Mouse (Mus musculus) Patski (cell line): Measurements from ENCODE around the gene Sh3bp4. TPM values are rescaled to one million over a fixed set of nuclear protein-coding genes. Genes with fewer than 3 reads are reported as not detected.

Experiments
- ATAC-seq: fragments of 100-300 bp; one replicate; pipeline ENCODE4 v1.8.0; 2021
- CTCF ChIA-PET: fragments of 350-600 bp; sonication (Branson Sonifier 250); formaldehyde crosslinking; loops from one replicate; lab custom pipeline; 2022; ENCODE audit warnings: inconsistent platforms; lab: Charles Lee
- POLR2A ChIA-PET: fragments of 350-600 bp; sonication (Branson Sonifier 250); formaldehyde crosslinking; loops from one replicate; lab custom pipeline; 2022; ENCODE audit warnings: antibody characterized with exemption, inconsistent platforms; lab: Charles Lee
- DNase-seq: peaks from one replicate; pipeline ENCODE4 v3.0.0-alpha.2; 2011; ENCODE audit warnings: low read depth, low spot score
- H3K27me3 ChIP-seq: fragments of 371-371 bp; one replicate; pipeline ENCODE4 v1.5.1; 2021
- CTCF ChIP-seq: fragments of 100-300 bp; IDR thresholded peaks from one replicate; pipeline ENCODE4 v1.5.1; 2021
- in situ Hi-C: fragments of 300-500 bp; cut with MboI; formaldehyde crosslinking; loops from 3 replicates; pipeline ENCODE4 v1.11.1; 2018; ENCODE audit warnings: low pct_unique_long_range_greater_than_20kb, mixed read lengths
- polyA plus RNA-seq: library from polyadenylated mRNA; unstranded; gene quantifications from one replicate; pipeline ENCODE4 v1.2.3, GENCODE M21; 2021

Sh3bp4 gene
- polyA plus RNA-seq, 1 experiment from 2014 or later, result 87.8 TPM

DNA sequence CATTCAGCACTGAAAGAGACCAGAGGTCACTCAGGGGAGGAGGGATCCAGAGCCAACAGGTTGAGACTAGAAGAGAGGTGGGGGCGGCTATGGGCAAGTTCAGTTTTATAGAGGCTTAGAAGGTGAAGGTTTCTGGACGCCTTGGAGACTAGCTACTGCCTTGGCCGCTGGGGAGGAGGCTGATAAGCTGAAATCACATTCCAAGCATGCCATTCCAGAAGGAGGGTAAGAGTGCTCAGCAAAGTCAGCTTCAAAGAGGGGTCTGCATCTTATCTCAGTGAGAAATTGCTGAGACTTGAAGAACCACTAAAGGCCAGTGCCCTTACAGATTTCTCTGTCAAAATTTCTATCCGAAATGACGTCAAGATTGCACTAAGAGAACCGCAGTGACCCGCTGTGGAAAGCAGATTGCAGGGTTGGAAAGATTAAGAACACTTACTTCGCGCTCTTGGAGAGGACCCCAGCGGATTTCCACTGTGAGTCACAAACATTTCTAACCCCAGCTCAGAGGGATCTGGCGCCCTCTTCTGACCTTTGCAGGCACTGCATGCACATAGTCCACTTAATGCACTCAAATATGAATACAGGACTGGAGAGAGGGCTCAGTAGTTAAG is 121.0 kb downstream of the Sh3bp4 start:
- H3K27me3 ChIP-seq, result no peaks in the 10 kb centered on the region
- in situ Hi-C loops, result loop anchor here (5.0 to 10.0 kb wide), 8 partner anchors 59 to 836 kb away; partner anchors contain the start of gene Sh3bp4
- peak; percentile 98 for TF ChIP-seq CTCF
- peak; percentile 34 for ATAC-seq
- ChIA-PET POLR2A (interaction anchor here (0.7 to 2.1 kb wide), 6 partner anchors 67 to 440 kb away, joined by 3 to 6 read pairs (median 3); partner anchors contain the start of gene Sh3bp4), CTCF (interaction anchor here (0.7 to 4.9 kb wide), 13 partner anchors 36 to 628 kb away, joined by 3 to 49 read pairs (median 3); no protein-coding TSS in a partner anchor)
- DNase-seq, result peak; percentile 65

- peak; percentile 71 for TF ChIP-seq CTCF
- no peaks in the 10 kb centered on the region for H3K27me3 ChIP-seq
- CTCF ChIA-PET, result interaction anchor here (0.8 to 4.9 kb wide), 10 partner anchors 11 to 450 kb away, joined by 3 to 49 read pairs (median 4); no protein-coding TSS in a partner anchor
- in situ Hi-C loops, result loop anchor here (5.0 to 10.0 kb wide), 8 partner anchors 60 to 838 kb away; partner anchors contain the start of gene Sh3bp4
- DNase-seq (no peak), ATAC-seq (no peak)
- POLR2A ChIA-PET, result interaction anchor here (1.2 to 2.1 kb wide), 3 partner anchors 122 to 441 kb away, joined by 3 to 6 read pairs (median 3); partner anchors contain the start of gene Sh3bp4
Measured at GRCm38 (mm10) chr1:89192536-89193220, 122.5 kb downstream of the Sh3bp4 start.

DNA sequence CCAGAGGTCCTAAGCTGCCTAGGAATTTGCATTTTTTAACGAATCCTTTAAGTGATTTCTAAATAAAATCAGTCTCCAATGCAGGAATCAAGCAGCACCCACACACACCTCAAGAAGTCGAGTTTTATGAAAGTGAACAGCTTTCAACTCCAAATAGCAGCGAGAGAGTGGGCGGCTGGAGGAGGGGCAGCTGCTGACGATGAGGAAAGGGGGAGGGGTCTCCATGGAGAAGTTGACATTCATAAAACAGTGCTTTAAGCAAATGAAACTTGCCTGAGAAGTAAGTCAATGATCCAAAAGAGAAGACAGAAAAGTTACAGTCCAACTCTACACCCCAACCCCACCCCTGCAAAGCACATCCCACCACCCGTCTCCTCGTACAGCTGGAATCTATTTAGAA is 123.4 kb downstream of the Sh3bp4 start:
- no peak for ATAC-seq
- ChIA-PET CTCF (interaction anchor here (1.2 to 4.9 kb wide), 7 partner anchors 10 to 451 kb away, joined by 3 to 49 read pairs (median 6); no protein-coding TSS in a partner anchor), POLR2A (no interaction called here)
- in situ Hi-C loops, result loop anchor here (5.0 to 10.0 kb wide), 8 partner anchors 61 to 839 kb away; partner anchors contain the start of gene Sh3bp4
- TF ChIP-seq CTCF, result no peak
- no peaks in the 10 kb centered on the region for H3K27me3 ChIP-seq
- DNase-seq, result no peak

GRCm38 (mm10) chr1:89195827-89196712 is 125.9 kb downstream of the Sh3bp4 start:
- no peak for DNase-seq
- CTCF ChIA-PET, result interaction anchor here (0.6 to 3.8 kb wide), 16 partner anchors 8 to 490 kb away, joined by 3 to 32 read pairs (median 3); no protein-coding TSS in a partner anchor
- peak; percentile 83 for TF ChIP-seq CTCF
- H3K27me3 ChIP-seq, result no peaks in the 10 kb centered on the region
- no peak for ATAC-seq
- POLR2A ChIA-PET, result interaction anchor here (0.7 kb wide), 1 partner anchor 32 kb away, joined by 3 read pairs; no protein-coding TSS in a partner anchor
- in situ Hi-C loops, result loop anchor here (10.0 kb wide), 3 partner anchors 321 to 841 kb away; no protein-coding TSS in a partner anchor
